Mouse (Mus musculus) thymus, adult 2 months (tissue): ENCODE data around the gene Rundc1.

ENCODE experiments used
- CTCF ChIP-seq: fragments of 200-500 bp; IDR thresholded peaks from 2 replicates; pipeline ENCODE4 v1.5.1; 2012; ENCODE audit warnings: mild to moderate bottlenecking, control low read depth, low read length, moderate library complexity, borderline replicate concordance; ENCODE audit not compliant: control insufficient read depth, poor library complexity, insufficient read depth; ENCODE audit errors: extremely low read depth
- POLR2A ChIP-seq: fragments of 200-500 bp; IDR thresholded peaks from 2 replicates; pipeline ENCODE4 v1.6.1; 2012; ENCODE audit warnings: mild to moderate bottlenecking, low read length, control low read depth, moderate library complexity; ENCODE audit not compliant: control insufficient read depth, poor library complexity, insufficient read depth; ENCODE audit errors: extremely low read depth

- TF ChIP-seq POLR2A, result no peak
- TF ChIP-seq CTCF, result no peak
These were observed 58.9 kb downstream of the Rundc1 start for GRCm38 (mm10) chr11:101483804-101484203.
